13 mouse cellular contexts compared by ENCODE assay signal in genomic region chr1:138839809-138840430, GRCm38 (mm10). TPM values are rescaled to one million over a fixed set of nuclear protein-coding genes. Genes with fewer than 3 reads are reported as not detected.
DNase-seq lines count a peak whose midpoint lies in the region; ATAC-seq lines count a peak whose summit lies in the region.
"Had no signal": no experiment of that assay in that cellular context is flagged by ENCODE, and none has a peak within 500 bp of the region (broad histone marks: within the 10 kb centered on the region; RNA-seq: fewer than 3 reads in every experiment).

No protein-coding gene starts in this region.

- no peak for ATAC-seq in neural tube, embryonic 15.5 days (ENCODE audit: low FRiP score)
- ATAC-seq in hindbrain, embryonic 11.5 days (ENCODE audit: low FRiP score) = no peak
- ATAC-seq in megakaryocyte, adult 5-6 weeks (ENCODE audit: poor library complexity, severe bottlenecking) = 0 out of 2 replicates have a peak, but pooled peaks have one; percentile 13
- ATAC-seq in erythroblast, adult 5-6 weeks (replicated peaks; ENCODE audit: low FRiP score, poor library complexity, severe bottlenecking) = no peak

- no peak overlapping the region for H3K4me2 ChIP-seq in neural tube, embryonic 15.5 days
- no peak overlapping the region for H3K4me2 ChIP-seq in hindbrain, embryonic 11.5 days (replicated peaks; ENCODE audit: low read depth, low read length)

- H3K9me3 ChIP-seq in neural tube, embryonic 15.5 days (replicated peaks) = no peaks in the 10 kb centered on the region
- no peaks in the 10 kb centered on the region for H3K9me3 ChIP-seq in hindbrain, embryonic 11.5 days (ENCODE audit: control insufficient read depth, low read length)

- WGBS in neural tube, embryonic 15.5 days = 6% methylated on average over 16 of the region's 16 CpGs
- 5% methylated on average over 16 of the region's 16 CpGs for WGBS in hindbrain, embryonic 11.5 days

- no peaks in the 10 kb centered on the region for H3K36me3 ChIP-seq in neural tube, embryonic 15.5 days
- no peaks in the 10 kb centered on the region for H3K36me3 ChIP-seq in hindbrain, embryonic 11.5 days (ENCODE audit: control insufficient read depth, insufficient read depth, low read length)

- no peak overlapping the region for H3K27ac ChIP-seq in neural tube, embryonic 15.5 days (replicated peaks)
- H3K27ac ChIP-seq in hindbrain, embryonic 11.5 days (ENCODE audit: low read depth, low read length) = no peak overlapping the region
- H3K27ac ChIP-seq: liver, embryonic 14.5 days had no signal

- peak; percentile 65 for DNase-seq in neural tube, embryonic 10.5 days (ENCODE audit: extremely low spot score, low spot score)
- peak; percentile 52 for DNase-seq in hindbrain, embryonic 11.5 days (ENCODE audit: low spot score)
- no peak for DNase-seq in retina, postnatal 1 day
- no peak for DNase-seq in c-Kit-positive CD71-positive TER-119-positive erythroid progenitor cells, embryonic 14.5 days (ENCODE audit: low spot score)
- DNase-seq: adrenal gland, postnatal 25 days; cerebellum, adult 9-10 months; gastrocnemius, postnatal 36 days; heart, postnatal 36 days had no signal

- no peak overlapping the region for H3K9ac ChIP-seq in neural tube, embryonic 15.5 days (replicated peaks)
- H3K9ac ChIP-seq in hindbrain, embryonic 11.5 days (ENCODE audit: low read depth, low read length) = peak overlapping the region; percentile 35; the same call in 1 of the 2 replicates
- H3K9ac ChIP-seq: liver, embryonic 14.5 days had no signal

- H3K4me1 ChIP-seq in neural tube, embryonic 15.5 days = peaks cover 24% of the 10 kb centered on the region
- H3K4me1 ChIP-seq in hindbrain, embryonic 11.5 days (replicated peaks; ENCODE audit: control insufficient read depth, insufficient read depth, low read length) = peaks cover 2% of the 10 kb centered on the region; the same call in 1 of the 2 replicates

- H3K27me3 ChIP-seq in neural tube, embryonic 15.5 days (replicated peaks) = peaks cover 70% of the 10 kb centered on the region
- peaks cover 68% of the 10 kb centered on the region for H3K27me3 ChIP-seq in hindbrain, embryonic 11.5 days (ENCODE audit: control insufficient read depth, insufficient read depth, low read length)

- H3K4me3 ChIP-seq in neural tube, embryonic 15.5 days (replicated peaks) = no peak overlapping the region
- peak overlapping the region; percentile 43 for H3K4me3 ChIP-seq in hindbrain, embryonic 11.5 days (ENCODE audit: low read depth, low read length)

RNA-seq across cellular contexts. Expression of gene Lhx9, which starts 8.5 kb away (rescaled TPM):
- polyA plus RNA-seq in neural tube, embryonic 15.5 days (2015; fragmentation: Nextera tagmentation; extraction: Ambion mirVana) = 2.8 and 4.5 TPM in 2 replicates
- polyA plus RNA-seq in hindbrain, embryonic 11.5 days (2014; fragmentation: Nextera tagmentation; extraction: Ambion mirVana) = 31.4 and 32.1 TPM in 2 replicates
- total RNA-seq in megakaryocyte, adult 5-6 weeks (2015) = not detected in 2 replicates
- not detected in 2 replicates for total RNA-seq in megakaryocyte, adult 5-6 weeks (2017)
- total RNA-seq in erythroblast, adult 5-6 weeks (2015; ENCODE audit: low replicate concordance) = not detected in 2 replicates
- total RNA-seq in erythroblast, adult 5-6 weeks (2017; ENCODE audit: low replicate concordance) = not detected in 2 replicates
- total RNA-seq: adrenal gland, postnatal 25 days; gastrocnemius, postnatal 36 days; heart, postnatal 36 days; megakaryocyte progenitor cell, adult 5-6 weeks had no signal

RNA-seq across cellular contexts. Expression of gene 2310009B15Rik, which starts 16.7 kb away (rescaled TPM):
- 29.8 and 32.1 TPM in 2 replicates for polyA plus RNA-seq in neural tube, embryonic 15.5 days (2015; fragmentation: Nextera tagmentation; extraction: Ambion mirVana)
- polyA plus RNA-seq in hindbrain, embryonic 11.5 days (2014; fragmentation: Nextera tagmentation; extraction: Ambion mirVana) = 42.4 and 44.6 TPM in 2 replicates
- 18.4 and 20.6 TPM in 2 replicates for total RNA-seq in megakaryocyte, adult 5-6 weeks (2015)
- 11.7 and 29.1 TPM in 2 replicates for total RNA-seq in megakaryocyte, adult 5-6 weeks (2017)
- 2.1 TPM in 1 of 2 replicates, not detected in the other for total RNA-seq in erythroblast, adult 5-6 weeks (2015; ENCODE audit: low replicate concordance)
- total RNA-seq in erythroblast, adult 5-6 weeks (2017; ENCODE audit: low replicate concordance) = 6.4 and 8.5 TPM in 2 replicates

Comparison
In these comparisons a context has a peak if more than half of its experiments do, and no peak if none do; other contexts are left out.
1. DNase-seq: peak in neural tube, embryonic 10.5 days (single experiment) and hindbrain, embryonic 11.5 days (single experiment); none in retina, postnatal 1 day (single experiment) and c-Kit-positive CD71-positive TER-119-positive erythroid progenitor cells, embryonic 14.5 days (single experiment).